Mouse (Mus musculus) cerebellum, adult 11-12 months (tissue): ENCODE results near the gene Rp2.
A peak's percentile ranks its signal among the peaks of the same experiment; 100 is the strongest.

ENCODE experiments used
- DNase-seq: peaks from one replicate; pipeline ENCODE4 v3.0.0; 2022

The Rp2 gene

GRCm38 (mm10) chrX:20425839-20426449 is 61.7 kb downstream of the Rp2 start:
- peak; percentile 22 for DNase-seq
